In genomic region chr1:139083382-139083781, GRCm38 (mm10) we compare ENCODE assay signal across 20 mouse cellular contexts.
DNase-seq lines count a peak whose midpoint lies in the region; ATAC-seq and TF ChIP-seq lines count a peak whose summit lies in the region.
"Had no signal": no experiment of that assay in that cellular context is flagged by ENCODE, and none has a peak within 500 bp of the region (broad histone marks: within the 10 kb centered on the region; RNA-seq: fewer than 3 reads in every experiment).

No protein-coding gene starts in this region.

- H3K4me3 ChIP-seq in forebrain, embryonic 14.5 days (ENCODE audit: low read depth, low read length), result no peak overlapping the region
- H3K4me3 ChIP-seq in forebrain, embryonic 11.5 days (ENCODE audit: low read depth, low read length), result no peak overlapping the region
- H3K4me3 ChIP-seq in layer of hippocampus, adult 2 months, result no peak overlapping the region
- H3K4me3 ChIP-seq: forebrain, embryonic 10.5 days; hindbrain, embryonic 13.5 days; limb, embryonic 12.5 days; midbrain, embryonic 15.5 days; neural tube, embryonic 13.5 days had no signal

- no peaks in the 10 kb centered on the region for H3K27me3 ChIP-seq in forebrain, embryonic 14.5 days (replicated peaks; ENCODE audit: control insufficient read depth, insufficient read depth, low read length)
- no peaks in the 10 kb centered on the region for H3K27me3 ChIP-seq in forebrain, embryonic 11.5 days (ENCODE audit: control insufficient read depth, insufficient read depth, low read length)
- H3K27me3 ChIP-seq: hindbrain, embryonic 13.5 days; limb, embryonic 12.5 days; midbrain, embryonic 15.5 days; neural tube, embryonic 13.5 days had no signal

- H3K4me1 ChIP-seq in forebrain, embryonic 14.5 days (ENCODE audit: control insufficient read depth, insufficient read depth, low read length), result peaks cover 12% of the 10 kb centered on the region; the same call in 1 of the 2 replicates
- no peaks in the 10 kb centered on the region; the same call in 1 of the 2 replicates for H3K4me1 ChIP-seq in forebrain, embryonic 11.5 days (replicated peaks; ENCODE audit: control insufficient read depth, insufficient read depth, low read length)

- no peak for TF ChIP-seq POLR2A in brain, embryonic 14.5 days (IDR thresholded peaks at IDR 0.05; ENCODE audit: borderline replicate concordance, extremely low read depth, insufficient read depth, insufficient read length, poor library complexity, severe bottlenecking)

- WGBS in forebrain, embryonic 14.5 days, result 57% methylated on average over 2 of the region's 2 CpGs
- WGBS in forebrain, embryonic 11.5 days, result 64% methylated on average over 2 of the region's 2 CpGs

- no peak for ATAC-seq in forebrain, embryonic 14.5 days
- ATAC-seq in forebrain, embryonic 11.5 days (replicated peaks; ENCODE audit: low FRiP score), result no peak
- no peak for ATAC-seq in inflammation-experienced regulatory T-cells, adult 6 months
- no peak for ATAC-seq in erythroid progenitor cell, adult 5-6 weeks (replicated peaks; ENCODE audit: low FRiP score, poor library complexity, severe bottlenecking)
- ATAC-seq: midbrain, embryonic 15.5 days had no signal

- H3K36me3 ChIP-seq in forebrain, embryonic 14.5 days (ENCODE audit: control insufficient read depth, insufficient read depth, low read length), result no peaks in the 10 kb centered on the region
- H3K36me3 ChIP-seq in forebrain, embryonic 11.5 days (ENCODE audit: control insufficient read depth, insufficient read depth, low read length), result no peaks in the 10 kb centered on the region
- H3K36me3 ChIP-seq: forebrain, embryonic 10.5 days; hindbrain, embryonic 13.5 days; limb, embryonic 12.5 days; midbrain, embryonic 15.5 days; neural tube, embryonic 13.5 days had no signal

- no peak overlapping the region for H3K4me2 ChIP-seq in forebrain, embryonic 14.5 days (ENCODE audit: low read length)
- H3K4me2 ChIP-seq in forebrain, embryonic 11.5 days (ENCODE audit: low read depth, low read length, severe bottlenecking), result no peak overlapping the region
- H3K4me2 ChIP-seq: hindbrain, embryonic 13.5 days; limb, embryonic 12.5 days; midbrain, embryonic 15.5 days; neural tube, embryonic 13.5 days had no signal

- peak; percentile 74 for TF ChIP-seq CTCF in layer of hippocampus, adult 2 months (conservative IDR thresholded peaks at IDR 0.05)
- TF ChIP-seq CTCF in brain, embryonic 14.5 days (IDR thresholded peaks at IDR 0.05; ENCODE audit: borderline replicate concordance, extremely low read depth, insufficient read depth, insufficient read length), result no peak; the same call in 1 of the 2 replicates

- H3K9ac ChIP-seq in forebrain, embryonic 14.5 days (ENCODE audit: low read length), result no peak overlapping the region
- H3K9ac ChIP-seq in forebrain, embryonic 11.5 days (ENCODE audit: low read length), result no peak overlapping the region
- H3K9ac ChIP-seq: hindbrain, embryonic 13.5 days; limb, embryonic 12.5 days; midbrain, embryonic 15.5 days; neural tube, embryonic 13.5 days had no signal

- H3K9me3 ChIP-seq in forebrain, embryonic 14.5 days (replicated peaks; ENCODE audit: control insufficient read depth, low read length), result no peaks in the 10 kb centered on the region
- no peaks in the 10 kb centered on the region for H3K9me3 ChIP-seq in forebrain, embryonic 11.5 days (ENCODE audit: control insufficient read depth, low read length)
- H3K9me3 ChIP-seq: forebrain, embryonic 10.5 days; hindbrain, embryonic 13.5 days; limb, embryonic 12.5 days; midbrain, embryonic 15.5 days; neural tube, embryonic 13.5 days had no signal

- no peak overlapping the region for H3K27ac ChIP-seq in forebrain, embryonic 14.5 days (ENCODE audit: low read depth, low read length)
- no peak overlapping the region for H3K27ac ChIP-seq in forebrain, embryonic 11.5 days (ENCODE audit: low read depth, low read length)
- H3K27ac ChIP-seq in layer of hippocampus, adult 2 months, result no peak overlapping the region
- H3K27ac ChIP-seq: forebrain, embryonic 10.5 days; hindbrain, embryonic 13.5 days; limb, embryonic 12.5 days; midbrain, embryonic 15.5 days; neural tube, embryonic 13.5 days had no signal

- DNase-seq in forebrain, embryonic 14.5 days (ENCODE audit: low spot score), result peak; percentile 29
- DNase-seq in forebrain, embryonic 11.5 days (ENCODE audit: low spot score), result no peak
- DNase-seq in layer of hippocampus, adult 2 months (ENCODE audit: low spot score in 2 of 2), result no peak
- no peak for DNase-seq in layer of hippocampus, postnatal 10 days (ENCODE audit: low spot score in 2 of 2)
- peak; percentile 35 for DNase-seq in A20 (ENCODE audit: low read depth, low spot score)
- DNase-seq in brain, embryonic 14.5 days (ENCODE audit: low read depth), result peak; percentile 36
- DNase-seq: adrenal gland, postnatal 36 days; cerebellum, adult 18-20 months; gastrocnemius, postnatal 14 days; kidney, postnatal 25 days; layer of hippocampus, postnatal 36 days; lung, postnatal 14 days; right cerebral cortex, adult 18-20 months had no signal

Comparison
In these comparisons a context has a peak if more than half of its experiments do, and no peak if none do; other contexts are left out.
1. DNase-seq: peak in forebrain, embryonic 14.5 days (single experiment), A20 (single experiment) and brain, embryonic 14.5 days (single experiment); none in forebrain, embryonic 11.5 days (single experiment), layer of hippocampus, adult 2 months (0 of 2) and layer of hippocampus, postnatal 10 days (0 of 2).